Mouse (Mus musculus): ENCODE results near the gene Lrrc8b.

DNA sequence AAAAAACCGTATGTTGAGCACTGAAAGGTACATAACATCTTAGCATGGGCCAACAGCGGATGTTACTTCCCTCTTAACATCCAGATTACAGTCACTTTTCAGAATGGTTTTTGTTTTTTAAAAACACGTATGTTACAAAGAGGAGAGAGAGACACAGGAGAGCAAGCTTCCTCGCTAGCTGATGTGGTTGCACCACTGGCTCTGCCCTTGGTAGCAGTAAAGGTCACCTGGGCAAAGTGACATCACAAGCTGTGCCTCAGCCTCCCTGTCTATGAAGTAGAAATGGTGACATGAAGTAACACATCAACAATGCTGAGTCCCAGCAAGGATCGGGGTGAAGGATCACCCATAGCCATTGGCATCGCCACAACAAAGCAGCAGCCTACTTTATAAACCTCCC lies 93.2 kb downstream of the Lrrc8b start:
- TF ChIP-seq CTCF (IDR thresholded peaks at IDR 0.05; ENCODE audit: low read depth, low read length), result no peak
- no peak for TF ChIP-seq EP300 (IDR thresholded peaks at IDR 0.05; ENCODE audit: insufficient read depth, low read depth, low read length)
- no peak for TF ChIP-seq POLR2A (IDR thresholded peaks at IDR 0.05; ENCODE audit: insufficient read depth, low read length)
